Mouse (Mus musculus) cerebellum, adult 11 months (tissue): Measurements from ENCODE around the gene Zfp592.
"Not testable (repeated sequence)": the region's sequence is repeated elsewhere in the genome, so short reads cannot be mapped to it uniquely, and the experiment has no call there.

Source experiments
- DNase-seq: peaks from one replicate; pipeline ENCODE4 v3.0.0; 2022

Gene Zfp592

DNA sequence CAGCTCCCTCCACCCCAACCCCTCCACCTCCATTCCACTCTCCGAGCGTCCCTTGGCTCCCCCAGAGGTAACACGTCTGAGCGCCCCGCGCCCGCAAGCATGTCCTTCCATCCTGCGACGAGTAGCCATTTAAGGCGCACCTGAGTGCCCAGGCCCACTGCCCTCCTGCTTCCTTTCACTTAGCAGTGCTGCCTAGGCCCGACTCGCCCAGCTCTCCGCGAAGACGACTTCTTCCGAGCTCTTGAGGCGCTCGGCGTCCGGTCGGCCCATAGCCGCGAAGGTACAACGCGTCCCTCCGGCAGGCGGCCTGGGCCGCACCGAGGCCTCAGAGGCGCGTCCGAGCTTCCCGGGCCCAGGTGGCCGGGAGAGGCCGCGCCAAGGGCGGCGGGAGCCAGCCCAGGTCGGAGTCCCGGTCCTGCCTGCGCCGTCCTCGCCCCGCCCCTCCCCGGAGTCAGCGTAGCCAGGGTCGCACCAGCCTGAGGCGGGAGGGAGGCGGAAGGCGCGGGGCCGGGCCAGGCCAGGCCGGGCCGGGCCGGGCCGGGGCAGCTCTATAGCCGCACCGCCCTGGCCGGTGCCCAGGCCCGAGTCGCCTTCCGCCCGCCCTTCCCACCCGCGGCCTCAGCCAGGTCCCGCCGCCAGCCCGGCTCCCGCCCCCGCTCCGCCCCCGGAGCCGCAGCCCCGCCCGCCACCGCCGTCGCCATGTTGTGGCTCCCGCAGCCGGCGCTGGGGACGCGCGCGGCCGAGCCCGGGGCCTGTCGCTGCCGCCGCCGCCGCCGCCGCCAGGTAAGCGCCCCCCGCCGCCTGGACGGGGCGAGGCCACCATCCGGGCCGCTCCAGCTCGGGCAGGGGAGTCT lies at the start of gene Zfp592:
Gene Zfp592, plus strand, starts transcription at position 702 of the 854 bp plus-strand sequence.
- DNase-seq: peak; percentile 76

DNA sequence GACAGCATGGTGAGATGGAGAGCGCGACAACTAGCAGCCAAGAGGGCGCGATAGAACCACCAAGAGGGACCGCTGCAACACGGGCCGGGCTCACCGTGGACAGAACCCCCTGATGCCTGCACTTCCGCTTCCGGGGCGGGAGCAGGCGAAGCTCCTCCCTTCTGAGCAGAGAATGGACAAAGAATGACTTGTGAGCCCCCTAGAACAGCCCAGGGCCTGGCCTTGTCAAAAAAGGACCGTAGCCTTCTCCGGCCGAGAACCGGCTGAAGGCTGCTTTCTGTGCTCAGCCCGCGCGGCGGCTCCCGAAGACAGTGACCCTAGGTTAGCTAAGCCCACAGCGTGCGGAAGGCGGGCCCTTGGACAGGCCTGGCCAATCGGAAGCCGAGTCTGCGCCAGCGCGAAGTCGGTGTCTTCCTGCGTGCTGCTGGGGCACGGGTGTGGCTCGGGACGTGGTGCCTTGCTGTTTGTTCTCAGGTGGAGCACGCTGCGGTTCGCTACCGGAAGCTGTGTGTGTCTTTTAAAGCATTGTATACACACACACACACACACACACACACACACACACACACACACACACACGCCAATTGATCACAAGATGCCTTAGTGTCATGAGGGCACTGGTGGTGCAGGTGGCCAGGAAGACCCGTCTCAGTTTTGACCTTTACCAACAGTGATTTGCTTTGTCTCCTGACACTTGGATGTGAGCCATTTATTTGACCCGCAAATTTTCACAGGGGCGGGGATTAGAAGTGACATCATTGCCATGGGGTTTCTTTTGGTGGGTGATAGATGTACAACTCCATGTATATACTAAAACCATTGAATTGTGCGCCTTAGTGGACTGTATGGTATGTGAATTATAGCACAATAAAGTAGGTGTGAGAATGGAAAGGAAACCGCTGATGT lies 45.8 kb upstream of the Zfp592 start, which contains the start of gene Sec11a:
Gene Sec11a, minus strand, starts transcription at position 336 of the 906 bp plus-strand sequence.
- DNase-seq: peak; percentile 95

DNA sequence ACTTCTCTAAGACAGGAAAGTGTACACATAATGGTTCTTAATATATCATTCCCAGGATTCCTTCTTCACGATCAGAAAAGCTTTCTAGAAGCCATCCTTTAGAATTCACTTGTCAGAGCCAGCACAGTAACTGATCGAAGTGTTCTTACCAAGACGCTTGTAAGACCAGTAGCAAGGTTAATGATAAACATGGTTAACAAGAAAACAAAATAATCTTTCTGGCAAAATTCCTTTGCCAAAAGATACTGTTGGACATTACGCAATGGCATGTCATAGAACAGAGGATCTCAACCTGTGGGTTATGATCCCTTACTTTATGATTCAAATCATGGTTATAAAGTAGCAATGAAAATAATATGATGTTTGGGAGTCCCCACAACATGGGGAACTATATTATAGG lies 42.0 kb upstream of the Zfp592 start:
- no peak for DNase-seq

DNA sequence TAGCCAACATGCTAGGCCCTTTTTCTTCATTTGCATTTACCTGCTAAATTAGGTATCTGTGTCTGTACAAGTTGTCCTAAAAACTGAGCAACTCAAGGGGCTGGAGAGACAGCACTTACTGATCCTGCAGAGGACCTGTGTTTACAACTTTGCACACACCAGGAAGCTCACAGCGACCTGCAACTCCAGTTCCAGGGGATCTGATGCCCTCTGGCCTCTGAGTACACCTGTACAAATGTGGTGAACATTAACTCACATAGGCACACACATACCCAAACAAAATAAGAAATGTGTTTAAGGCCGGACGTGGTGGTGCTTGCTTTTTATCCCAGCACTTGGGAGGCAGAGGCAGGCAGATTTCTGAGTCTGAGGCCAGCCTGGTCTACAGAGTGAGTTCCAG lies 41.3 kb upstream of the Zfp592 start:
- no peak for DNase-seq

DNA sequence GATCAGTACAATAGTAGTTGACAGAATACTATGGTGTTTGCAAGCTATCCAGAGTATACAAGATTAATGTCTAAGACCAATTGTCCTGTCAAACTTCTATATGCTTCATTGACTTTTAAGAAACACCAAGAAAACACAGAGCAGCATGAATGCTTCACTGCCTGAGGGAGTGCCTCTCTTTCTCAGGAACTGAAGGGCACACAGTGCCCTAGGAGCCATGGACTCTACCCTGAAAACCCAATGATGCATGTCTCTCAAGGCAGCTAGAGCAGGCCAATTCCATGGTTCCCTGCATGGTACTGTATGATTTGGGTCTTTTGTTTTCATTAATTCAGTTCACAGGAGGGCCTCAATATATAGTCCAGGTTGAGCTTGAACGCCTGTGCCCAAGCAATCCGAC lies 39.2 kb upstream of the Zfp592 start:
- DNase-seq: no peak

DNA sequence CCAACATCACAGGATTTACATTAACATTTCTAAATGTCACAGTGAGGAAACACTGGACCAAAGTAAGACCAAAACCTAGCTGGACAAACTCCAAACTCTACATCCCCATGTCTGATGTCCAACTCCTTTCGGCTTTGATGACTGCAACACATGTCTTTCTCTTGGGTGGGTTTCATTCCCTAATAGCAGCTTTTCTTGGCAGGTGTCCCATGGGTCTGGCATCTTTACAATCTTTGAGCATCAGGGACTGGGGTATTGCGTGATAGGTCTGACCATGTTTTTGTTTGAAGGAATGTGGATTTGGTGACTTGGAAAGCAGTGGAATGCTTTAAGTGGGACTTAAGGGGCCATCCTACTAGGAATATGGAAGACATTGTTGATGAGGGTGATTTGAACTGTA lies 36.6 kb upstream of the Zfp592 start:
- no peak for DNase-seq

DNA sequence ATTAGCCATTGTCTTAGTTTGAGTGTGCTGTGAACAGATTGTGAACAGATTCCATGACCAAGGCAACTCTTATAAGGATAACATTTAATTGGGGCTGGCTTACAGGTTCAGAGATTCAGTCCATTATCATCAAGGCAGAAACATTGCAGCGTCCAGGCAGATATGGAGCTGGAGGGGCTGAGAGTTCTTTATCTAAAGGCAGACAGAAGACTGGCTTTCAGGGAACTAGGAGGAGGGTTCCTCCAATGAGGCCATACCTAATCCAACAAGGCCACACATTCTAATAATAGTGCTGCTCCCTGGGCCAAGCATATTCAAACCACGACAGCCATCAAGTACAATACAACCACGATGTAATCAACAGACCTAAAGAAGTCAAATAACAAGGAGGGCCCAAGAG lies 34.5 kb upstream of the Zfp592 start:
- DNase-seq: no peak

DNA sequence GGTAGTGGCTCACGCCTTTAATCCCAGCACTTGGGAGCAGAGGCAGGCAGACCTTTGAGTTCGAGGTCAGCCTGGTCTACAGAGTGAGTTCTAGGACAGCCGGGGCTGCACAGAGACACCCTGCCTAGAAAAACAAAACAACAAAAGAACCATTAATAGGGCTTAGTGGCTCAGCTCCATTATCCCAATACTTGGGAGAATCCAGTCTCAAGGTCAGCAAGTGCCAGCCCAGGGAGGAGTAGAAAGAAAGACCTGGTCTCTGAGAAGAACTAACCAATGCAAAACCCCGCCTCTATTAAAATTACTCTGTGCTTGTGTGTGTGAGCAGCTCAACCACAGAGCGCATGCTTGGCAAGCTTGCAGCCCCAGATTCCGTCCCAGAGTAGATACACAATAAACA lies 30.7 kb upstream of the Zfp592 start:
- no peak for DNase-seq

DNA sequence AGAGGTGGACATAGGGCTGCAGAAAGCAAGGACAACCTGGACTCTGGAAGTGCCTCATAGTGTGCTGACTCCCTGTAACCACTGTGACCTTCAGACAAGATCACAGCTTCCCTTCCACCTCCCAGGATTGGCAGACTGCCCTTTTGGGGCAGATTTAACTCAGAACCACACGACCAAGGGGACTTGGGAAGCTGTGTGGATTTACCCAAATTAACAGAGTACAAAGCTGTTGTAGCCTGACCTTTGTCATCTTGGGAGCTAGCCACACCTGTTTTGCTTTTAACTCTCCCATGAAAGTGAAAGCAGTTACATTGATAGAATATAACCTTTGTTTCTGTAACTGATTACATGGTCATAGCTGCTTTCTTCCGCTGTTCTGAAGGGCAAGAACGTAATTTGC lies 22.6 kb upstream of the Zfp592 start:
- DNase-seq: no peak

DNA sequence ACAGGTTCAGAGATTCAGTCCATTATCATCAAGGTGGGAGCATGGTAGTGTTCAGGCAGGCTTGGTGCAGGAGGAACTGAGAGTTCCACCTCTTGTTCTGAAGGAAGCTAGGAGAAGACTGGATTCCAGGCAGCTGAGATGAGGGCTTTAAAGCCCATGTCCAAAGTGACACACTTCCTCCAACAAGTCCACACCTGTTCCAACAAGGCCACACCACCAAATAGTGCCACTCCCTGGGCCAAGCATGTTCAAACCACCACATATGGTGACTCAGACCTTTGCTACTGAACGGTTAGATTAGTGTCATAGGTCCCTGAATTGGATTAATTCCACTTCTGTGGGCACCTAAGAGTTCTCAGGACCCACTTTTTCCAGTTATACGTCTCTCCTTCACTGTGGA lies 22.1 kb upstream of the Zfp592 start:
- no peak for DNase-seq

DNA sequence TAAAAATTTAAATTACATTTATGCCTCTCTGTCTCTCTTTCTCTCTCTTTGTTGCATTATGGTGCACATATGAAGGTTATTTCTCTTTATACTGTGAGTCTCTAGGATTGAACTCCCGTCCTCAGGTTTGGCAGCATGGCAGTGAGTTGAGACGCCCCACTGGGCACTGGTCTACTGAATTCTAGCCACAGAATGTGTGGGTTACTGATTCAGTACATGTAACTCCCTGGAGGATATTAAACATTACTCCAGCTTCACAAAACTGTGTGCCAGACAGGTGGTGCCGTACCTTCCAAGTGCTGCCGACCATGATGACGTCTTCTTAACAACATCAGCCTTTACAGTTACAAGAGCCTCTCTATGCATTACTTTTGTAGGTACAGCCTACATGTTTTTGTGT lies 21.4 kb upstream of the Zfp592 start:
- DNase-seq: no peak

DNA sequence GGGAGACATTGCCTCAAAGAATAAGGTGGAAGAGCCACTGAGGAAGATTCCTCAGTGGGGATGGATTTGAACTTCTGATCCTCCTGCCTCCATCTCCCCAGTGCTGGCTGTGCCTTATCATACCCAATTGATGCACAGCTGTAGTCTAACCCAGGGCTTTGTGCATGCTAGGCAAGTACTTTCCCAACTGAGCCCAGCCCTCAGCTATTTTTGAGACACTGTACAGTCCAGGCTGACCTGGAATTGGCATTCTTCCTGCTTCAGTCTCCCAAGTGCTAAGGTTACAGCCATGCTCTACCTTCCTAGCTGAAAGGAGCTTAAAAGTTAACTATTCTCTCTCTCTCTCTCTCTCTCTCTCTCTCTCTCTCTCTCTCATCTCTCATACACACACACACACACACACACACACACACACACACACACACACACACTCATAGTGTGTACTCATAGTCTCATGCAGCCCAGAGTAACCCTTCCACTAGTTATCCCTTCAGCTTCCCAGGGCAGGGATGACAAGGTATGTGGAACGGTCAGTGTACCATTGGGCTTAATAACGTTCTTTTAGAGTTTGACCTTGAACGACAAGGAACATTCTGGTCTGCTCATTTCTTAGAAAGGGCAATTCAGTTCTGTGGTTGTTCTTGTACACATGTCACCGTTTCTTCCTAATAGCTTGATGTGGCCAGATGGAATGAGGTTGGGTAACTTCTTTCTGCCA lies 20.4 kb upstream of the Zfp592 start:
- not testable (repeated sequence) for DNase-seq

DNA sequence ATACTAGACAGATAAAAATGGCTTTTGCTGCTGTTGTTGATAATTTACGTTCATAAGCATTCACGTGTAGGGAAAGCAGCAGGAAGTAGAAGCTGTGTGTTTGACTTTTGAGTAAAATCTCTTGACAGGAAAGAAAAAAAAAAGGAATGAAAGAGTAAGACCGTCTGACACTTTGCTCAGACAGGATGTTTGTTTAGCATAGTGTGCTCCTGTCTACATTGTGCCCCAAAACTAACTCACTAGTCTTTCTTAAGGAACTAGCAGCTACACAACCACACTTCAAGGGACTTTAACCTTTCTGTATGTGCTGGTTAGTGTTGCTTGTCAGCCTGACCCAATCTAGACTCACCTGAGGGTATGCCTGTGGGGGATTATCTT lies 19.9 kb upstream of the Zfp592 start:
- not testable (repeated sequence) for DNase-seq

DNA sequence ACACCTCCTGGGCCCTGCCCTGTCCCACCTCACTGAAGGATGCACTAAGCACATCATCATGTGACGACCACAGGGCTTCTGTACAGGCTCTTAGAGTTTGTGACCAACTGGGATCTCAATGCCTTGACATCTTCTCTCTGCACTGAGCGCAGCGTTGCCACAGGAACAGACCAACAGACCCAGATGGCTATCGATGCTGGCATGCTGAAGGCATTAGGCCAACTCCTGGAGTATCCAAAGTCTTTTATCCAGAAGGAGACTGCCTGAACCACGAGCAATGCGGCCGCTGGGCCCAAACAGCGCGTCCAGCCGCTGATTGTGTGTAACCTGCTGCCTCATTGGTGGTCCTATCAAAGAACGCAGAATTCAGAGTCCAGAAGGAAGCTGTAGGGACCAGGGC lies 12.9 kb upstream of the Zfp592 start:
- DNase-seq: no peak

DNA sequence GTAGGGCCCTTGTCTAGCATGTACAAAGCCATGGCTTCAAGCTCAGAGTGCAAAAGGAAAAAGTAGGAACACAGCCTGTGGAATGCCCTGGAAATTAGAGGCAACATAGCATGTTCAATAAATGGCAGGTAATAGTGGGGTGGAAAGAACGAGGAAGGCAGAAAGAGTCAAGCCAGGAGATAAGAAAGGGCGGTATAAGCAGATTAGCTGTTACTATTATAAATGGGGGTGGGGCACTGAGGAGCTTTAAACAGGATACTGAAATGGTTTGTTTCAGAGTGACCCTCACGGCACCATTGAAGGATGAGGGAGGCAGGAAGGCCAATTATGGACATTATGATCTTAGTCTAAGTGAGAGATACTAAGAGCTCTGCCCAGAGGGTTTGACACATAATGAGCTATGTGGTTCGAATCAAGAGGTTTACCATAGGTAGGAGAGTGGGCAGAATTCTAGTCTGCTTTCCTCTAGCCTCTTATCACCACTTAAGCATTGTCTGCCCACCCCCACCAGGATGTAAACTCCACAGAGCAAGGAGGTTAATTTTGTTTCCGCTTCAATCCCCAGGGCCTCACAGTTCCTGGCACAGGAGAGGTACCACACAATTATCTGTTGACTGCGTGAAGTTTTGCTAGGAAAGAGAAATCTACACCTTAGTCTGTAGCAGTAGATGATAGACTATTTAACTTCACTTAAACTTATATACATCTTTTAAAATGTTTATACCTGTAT lies 6.9 kb upstream of the Zfp592 start:
- DNase-seq: no peak

DNA sequence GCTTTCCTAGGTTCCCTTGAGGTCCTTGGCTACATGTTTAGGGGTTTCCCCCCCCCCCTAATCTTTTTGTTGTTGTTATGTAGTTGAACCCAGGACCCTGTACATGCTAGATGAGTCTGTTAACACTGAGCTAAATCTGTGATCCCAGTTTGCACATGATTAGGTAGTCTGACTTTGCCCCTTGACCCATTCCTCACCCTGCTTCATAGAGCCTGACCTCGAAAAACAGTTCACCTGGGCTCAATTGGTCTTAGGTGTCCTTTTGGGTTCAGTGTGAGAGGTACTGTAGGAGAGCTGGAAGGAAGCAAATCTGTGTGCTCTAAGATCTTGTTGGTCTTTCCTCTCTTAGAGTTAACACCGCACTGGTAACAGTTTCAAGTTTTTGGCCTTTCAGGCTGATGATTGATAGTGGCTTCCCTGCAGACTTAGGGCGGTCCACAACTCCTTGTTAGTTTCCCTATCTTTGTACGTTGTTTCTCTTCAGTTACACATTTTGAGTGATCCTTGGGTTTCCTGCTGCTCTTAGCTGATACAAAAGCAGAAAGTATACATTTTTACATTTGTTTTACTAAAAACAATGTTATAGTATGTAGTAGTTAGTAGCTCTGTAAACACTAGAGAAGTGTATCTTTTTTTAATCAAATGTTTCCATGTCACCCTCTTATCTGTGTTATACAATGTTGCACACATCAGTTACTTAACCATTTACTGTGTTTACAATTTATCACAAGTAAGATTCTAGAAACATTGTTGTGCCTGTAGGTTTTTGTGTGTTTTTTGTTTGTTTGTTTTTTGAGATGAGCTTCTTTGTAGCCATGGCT lies 5.5 kb upstream of the Zfp592 start:
- DNase-seq: no peak

DNA sequence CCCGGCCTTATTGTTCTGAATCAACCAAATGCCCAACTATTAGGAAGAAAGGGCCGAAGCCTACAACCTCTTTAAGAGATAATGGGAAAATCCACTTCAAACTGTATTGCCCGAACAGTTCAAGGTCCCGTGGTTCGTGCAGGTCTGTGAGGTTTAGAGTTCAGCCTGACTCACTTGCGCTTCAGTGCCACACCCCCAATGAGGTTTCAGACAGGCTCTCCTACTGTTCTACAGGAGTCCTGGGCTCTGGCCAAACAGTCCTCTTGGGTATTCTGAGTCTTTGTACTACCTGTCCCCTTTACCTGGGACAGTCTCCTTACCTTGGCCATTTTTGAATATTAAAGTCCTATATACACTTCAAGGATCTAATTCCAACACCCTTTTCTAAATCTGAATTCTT lies 3.2 kb upstream of the Zfp592 start:
- no peak for DNase-seq

DNA sequence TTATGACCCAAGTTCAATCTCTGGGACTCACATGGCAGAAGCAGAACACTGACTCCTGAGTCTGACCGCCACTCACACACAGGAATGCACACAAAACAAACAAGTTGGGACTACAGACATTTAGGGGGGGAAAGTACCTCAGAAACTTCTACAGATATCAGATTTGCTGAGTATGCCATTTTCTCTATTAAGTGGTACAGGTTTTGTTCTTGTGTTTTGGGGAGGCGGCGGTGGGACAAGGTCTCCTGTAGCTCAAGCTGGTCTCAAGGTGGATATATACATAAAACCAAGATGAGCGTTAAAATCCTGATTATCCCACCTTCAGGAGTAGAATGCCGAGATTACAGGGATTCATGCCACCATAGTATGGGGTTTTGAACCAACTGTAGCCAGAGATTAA lies 1.9 kb upstream of the Zfp592 start:
- no peak for DNase-seq

DNA sequence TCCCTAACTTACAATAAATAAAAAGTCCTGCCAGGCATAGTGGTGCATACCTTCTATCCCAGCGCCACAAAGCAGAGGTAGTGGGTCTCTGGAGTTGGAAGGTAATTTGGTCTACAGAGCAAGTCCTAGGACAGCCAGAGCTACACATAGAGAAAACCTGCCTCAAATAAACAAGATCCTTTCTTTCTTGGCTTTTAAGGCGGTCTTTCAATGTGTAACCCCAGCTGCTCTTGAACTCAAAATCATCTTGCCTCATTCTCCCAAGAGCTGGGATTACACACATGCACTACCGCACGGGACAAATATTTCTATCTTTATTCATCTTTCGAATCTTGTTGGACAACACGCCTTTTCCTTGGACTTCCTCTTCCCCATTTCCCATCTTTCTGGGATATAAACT lies 1.4 kb upstream of the Zfp592 start:
- no peak for DNase-seq

DNA sequence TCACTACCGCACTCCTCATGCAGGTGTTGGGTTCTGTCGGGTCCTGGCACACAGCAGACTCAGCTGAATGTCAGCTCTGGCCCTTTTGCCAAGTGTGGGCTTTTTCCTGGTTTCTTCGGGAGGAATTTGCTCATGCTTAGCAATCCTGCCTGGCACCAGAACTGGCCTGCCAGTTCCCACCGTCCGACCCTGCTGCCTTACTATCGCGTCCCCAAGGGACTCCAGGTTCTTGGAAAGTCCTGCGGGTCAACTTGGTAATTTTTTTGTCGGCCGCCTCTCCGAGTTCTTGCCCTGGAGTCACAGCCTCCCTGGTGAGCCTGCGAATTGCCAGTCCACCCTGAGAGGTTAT lies 876 bp upstream of the Zfp592 start:
- peak; percentile 26 for DNase-seq

DNA sequence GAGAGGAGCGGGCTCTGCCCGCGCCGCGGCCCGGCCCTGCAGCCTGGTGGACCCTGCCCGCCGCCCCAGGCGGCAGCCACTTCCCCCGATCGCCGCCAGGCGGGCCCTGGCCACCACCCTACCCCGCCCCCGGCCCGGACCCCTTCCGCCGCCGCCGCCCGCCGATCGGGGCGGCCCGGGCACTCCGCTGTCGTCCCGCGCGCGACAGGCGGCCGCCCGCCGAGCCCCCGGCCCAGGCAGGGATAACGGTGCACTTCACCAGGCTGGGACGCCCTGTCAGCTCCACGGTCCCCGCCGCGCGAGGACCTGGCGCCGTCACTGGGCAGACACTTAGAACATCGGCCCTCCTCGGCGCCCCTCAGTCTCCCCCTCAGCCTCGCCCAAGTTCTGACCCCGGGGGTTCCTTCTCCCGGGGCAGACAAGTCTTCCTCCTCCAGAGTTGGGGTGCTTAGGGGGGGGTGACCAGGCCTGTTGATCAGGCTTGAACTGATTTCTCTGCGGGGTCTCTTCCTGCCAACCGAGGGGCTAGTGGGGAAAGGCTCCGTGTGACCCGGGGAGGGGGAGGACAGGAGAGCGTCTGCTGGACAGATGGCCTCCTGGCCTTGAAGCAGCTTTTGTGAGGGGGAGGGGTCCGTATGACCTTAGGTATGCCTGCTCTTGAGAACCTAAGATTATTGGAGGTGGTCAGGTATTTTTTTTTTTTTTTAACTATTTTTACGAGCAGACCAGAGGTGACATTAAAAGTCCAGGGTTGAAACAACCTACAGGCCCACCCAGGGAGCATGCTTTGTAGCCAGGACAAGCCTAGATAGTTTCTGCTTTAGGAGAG lies 567 bp downstream of the Zfp592 start:
- DNase-seq: peak; percentile 43
